Mouse (Mus musculus) mouse trophoblast stem cell (cell line): ENCODE results near the gene Ceacam12.
"Not testable (repeated sequence)": the region's sequence is repeated elsewhere in the genome, so short reads cannot be mapped to it uniquely, and the experiment has no call there.

Experiments used
- in situ Hi-C, 2 experiments: fragments of 300-500 bp; cut with MseI, MboI; formaldehyde crosslinking; loops; 2 replicates in 1 of 2; 3 replicates in 1 of 2; pipeline ENCODE4 v1.15.1; 2025

The Ceacam12 gene

DNA sequence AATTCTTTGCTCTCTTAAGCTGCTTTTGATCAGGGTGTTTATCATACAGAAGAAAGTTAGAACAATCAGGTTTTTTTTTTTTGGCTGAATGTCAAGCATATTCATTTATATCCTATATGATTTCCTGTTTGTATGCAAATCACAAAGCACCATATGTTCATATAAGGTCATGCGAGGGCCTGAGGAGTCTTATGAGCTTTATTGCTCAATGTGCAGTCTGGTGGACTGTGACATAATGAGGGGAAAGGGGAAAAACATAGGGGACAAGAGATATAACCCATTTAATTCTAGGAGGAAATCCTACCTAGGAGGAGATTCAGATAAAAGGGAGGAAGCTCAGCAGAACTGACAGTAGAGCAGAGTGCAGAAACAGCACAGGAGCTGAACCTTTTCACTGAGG, at the start of gene Ceacam12:
Gene Ceacam12 (plus strand): TSS at position 301 of the 400 bp plus-strand sequence.
- in situ Hi-C loops: no loop called here

DNA sequence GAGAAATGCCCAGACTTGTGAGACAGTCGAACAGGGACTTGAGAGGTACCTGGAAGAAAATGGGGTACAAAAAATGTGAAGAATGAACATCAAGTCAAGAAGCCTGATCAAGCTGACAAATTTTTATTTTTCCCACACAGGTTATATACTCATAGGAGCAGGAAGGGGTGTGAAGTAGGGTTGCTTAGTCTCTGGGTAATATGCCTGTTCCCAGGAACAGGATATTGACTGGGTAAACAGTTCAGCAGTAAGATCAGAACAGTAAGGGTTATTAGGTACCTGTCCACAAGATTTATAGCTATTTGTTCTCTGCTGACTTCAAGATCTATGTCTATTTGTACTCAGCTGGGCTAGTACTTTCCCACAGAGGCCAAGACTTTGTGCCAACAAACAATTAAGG, 8.1 kb downstream of the Ceacam12 start:
- in situ Hi-C loops: not testable (repeated sequence)

GRCm38 (mm10) chr7:18100785-18101184, 35.1 kb downstream of the Ceacam12 start:
- in situ Hi-C loops: no loop called here
